Mouse (Mus musculus): ENCODE measurements around the gene Cep89.

DNA sequence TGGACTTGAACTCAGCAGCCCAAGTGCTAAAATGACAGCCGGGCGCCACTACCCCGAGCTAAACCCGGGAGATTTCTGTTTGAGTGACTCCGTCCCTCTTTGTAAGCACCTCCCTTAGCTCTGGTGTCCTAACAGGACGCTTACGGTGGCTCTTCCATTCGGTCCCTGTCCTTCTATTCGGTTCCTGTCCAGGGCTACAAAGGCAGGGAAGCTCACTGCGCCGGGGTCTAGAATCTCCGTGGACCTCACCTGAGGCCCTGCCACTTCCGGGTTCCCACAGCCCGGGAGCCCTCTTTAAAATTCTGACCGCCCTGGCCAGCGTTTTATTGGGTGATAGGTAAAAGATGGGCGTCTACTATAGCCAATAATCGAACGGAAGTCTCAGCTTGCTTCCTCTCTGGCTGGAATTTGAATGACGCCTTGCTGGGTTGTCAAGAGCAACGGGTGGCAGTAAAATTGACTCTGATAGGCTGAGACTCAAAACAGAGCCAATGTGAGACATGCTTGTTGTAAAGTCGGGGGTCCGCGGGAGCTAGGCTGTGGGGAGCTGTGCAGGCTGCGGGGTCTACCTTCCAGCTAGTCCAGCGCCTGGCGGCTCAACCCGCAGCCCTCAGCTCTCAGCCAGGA lies at the start of gene Cep89, which contains the start of gene Faap24:
- no peak for TF ChIP-seq MYOG (IDR thresholded peaks at IDR 0.05; ENCODE audit: control insufficient read depth in 1 of 3, insufficient read depth in 1 of 3, insufficient read length in 2 of 3, low read depth in 2 of 3)
- no peak for TF ChIP-seq TCF12 (IDR thresholded peaks at IDR 0.05; ENCODE audit: insufficient read depth, poor library complexity, severe bottlenecking)

Data from myocyte (in vitro differentiated cells).